Mouse (Mus musculus): ENCODE results near the gene Tmem86b.
"Not testable (repeated sequence)": the region's sequence is repeated elsewhere in the genome, so short reads cannot be mapped to it uniquely, and the experiment has no call there.

Tmem86b gene

DNA sequence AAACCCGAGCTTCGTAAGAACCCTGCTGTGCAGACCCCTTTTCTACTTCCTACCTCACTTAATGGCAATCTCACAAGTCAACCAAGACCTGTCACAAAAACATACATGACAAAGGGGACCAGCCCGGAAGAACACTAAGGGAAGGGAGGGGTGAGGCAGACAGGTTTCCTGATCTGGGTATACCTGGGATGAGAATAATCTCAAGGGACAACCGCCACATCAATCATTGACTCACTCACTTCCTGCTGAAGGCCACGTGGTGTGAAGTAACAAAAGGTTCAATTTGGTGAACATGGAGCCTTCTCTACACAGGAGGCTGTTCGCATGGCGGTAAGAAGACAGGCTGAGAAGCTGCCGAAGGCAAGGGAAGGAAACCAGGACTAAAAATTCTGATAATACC lies 20.4 kb upstream of the Tmem86b start:
- DNase-seq (ENCODE audit: low read depth in 1 of 2, low spot score in 2 of 2) = no peak

DNA sequence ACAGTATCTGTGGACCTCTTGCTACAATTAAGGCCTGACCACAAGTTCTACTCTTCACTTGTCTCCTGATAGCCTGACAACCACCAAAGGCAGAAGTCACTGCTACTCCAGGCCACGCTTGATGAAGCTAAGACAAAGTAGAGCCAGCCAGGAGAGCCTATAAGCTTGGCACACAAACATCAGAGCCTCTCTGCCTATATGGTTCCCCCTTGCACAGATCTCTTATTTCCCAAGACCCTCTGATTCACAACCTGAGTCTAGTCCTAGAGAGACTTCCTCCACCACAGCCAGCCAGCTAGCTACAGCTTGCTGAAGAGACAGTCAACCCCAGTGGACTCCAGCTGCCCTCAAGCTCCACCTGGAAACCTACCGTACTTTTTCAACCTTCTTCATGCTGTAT lies 16.8 kb upstream of the Tmem86b start:
- DNase-seq (ENCODE audit: low read depth in 1 of 2, low spot score in 2 of 2) = no peak

DNA sequence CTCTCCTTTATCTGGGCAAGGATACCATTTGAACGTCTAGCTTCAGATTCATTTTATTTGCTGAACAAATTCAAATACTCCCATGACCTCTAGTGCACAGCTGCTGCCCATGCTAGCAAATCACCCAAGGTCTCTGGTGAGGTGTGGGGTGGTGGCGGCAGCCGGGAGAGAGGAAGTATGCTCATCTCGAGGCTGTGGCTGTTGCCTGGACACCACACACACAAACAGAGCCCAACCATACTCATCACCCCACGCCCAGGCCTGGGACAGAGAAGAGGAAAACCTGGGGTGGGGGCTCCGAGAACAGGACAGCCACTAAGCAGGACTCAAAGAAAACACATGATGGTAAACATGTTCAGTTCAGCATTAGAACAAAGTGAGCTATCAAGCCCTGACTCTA lies 16.1 kb upstream of the Tmem86b start:
- peak; percentile 64 to 72 for DNase-seq (ENCODE audit: low read depth in 1 of 2, low spot score in 2 of 2)

DNA sequence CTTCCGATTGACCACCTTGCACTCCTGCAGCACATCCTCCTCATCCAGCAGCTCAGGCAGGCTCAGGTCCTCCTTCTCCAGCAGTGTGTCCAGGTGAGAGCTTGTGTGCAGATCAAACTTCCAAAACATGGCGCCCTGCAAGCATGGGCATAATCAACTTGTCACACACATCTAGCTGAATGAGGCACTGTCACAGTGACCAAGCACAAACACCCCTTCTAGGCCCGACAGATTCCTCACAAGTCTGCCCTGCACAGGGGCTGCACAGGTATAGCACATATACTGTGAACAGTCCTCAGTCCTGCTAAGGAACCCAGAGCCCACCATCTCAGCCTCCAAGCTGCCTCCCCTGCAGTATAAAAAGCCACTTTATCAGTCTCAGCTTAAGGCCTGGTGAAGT lies 15.6 kb upstream of the Tmem86b start:
- DNase-seq (ENCODE audit: low read depth in 1 of 2, low spot score in 2 of 2) = no peak

DNA sequence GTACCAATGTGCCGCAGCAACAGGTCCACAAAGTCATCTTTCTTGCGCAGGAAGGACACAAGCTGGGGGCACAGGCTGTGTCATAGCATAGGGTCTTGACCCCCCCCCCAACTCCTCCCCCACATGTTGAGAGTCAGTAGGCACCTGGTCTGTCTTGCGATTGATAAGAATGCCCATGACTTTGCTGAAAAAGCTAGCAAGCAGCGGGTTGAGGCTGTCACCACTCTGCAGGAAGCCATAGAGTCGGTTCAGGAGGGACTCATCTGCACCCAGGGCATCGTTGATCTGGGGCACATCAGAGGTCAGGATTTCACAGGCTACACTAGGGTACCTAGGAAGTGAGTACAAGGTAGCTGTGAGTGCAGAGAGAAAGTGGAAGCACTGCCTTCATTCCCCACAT lies 12.0 kb upstream of the Tmem86b start:
- DNase-seq (ENCODE audit: low read depth in 1 of 2, low spot score in 2 of 2) = no peak

DNA sequence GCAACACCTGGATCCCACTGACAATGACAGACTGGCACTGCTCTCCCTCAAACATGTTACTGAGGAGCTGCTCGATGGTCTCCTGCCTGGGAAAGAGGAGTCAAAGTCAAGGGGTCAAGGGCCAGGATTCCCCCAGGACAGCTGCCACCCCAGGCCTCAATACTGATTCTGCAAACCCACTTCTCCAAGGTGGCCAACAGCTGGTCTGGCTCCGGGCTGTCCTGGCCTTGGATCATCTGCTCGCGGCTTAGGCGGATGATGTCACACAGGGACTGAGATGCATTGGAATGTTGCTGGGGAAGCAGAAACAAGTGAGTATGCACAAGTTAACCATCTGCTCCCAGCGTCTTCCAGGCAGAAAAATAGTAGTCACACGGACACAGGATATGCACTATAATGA lies 10.7 kb upstream of the Tmem86b start:
- no peak for DNase-seq (ENCODE audit: low read depth in 1 of 2, low spot score in 2 of 2)

DNA sequence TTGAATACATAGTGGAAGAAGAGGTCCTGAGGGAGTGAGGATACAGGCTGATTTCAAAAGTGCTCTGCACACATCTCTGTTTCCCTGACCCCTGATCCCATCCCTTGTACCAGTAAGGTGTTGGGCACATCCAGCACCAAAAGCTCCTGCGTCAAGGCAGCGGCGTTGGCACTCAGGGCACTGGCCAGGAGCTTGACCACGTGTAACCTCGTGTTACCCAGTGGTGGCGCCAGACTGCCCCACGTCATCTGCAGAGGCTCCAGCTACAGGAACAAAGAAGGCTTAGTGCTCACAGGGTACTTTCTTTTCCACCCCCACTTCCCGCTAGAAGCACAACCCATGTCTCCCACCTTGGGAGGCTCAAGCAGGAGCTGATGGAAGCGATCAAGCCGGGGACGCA lies 9.9 kb upstream of the Tmem86b start:
- DNase-seq (ENCODE audit: low read depth in 1 of 2, low spot score in 2 of 2) = no peak

DNA sequence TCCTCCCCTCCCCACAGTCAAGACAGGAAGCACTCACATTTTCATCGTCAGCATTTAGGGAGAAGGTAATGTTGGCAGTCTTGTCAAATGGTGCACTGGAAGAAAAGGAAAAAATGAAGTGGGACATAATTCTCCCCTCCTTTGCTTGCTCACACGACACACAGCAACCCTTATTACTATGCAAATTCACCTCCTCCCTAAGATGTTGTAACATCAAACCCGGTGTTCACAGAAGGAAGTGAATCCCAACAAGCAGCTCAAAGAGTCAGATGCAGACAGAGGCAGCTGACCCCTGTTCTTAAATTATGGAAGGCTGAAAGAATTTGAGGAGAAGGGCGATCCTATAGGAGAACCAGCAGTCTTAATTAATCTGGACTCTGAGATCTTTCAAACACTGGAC lies 5.0 kb upstream of the Tmem86b start:
- DNase-seq (ENCODE audit: low read depth in 1 of 2, low spot score in 2 of 2) = no peak

DNA sequence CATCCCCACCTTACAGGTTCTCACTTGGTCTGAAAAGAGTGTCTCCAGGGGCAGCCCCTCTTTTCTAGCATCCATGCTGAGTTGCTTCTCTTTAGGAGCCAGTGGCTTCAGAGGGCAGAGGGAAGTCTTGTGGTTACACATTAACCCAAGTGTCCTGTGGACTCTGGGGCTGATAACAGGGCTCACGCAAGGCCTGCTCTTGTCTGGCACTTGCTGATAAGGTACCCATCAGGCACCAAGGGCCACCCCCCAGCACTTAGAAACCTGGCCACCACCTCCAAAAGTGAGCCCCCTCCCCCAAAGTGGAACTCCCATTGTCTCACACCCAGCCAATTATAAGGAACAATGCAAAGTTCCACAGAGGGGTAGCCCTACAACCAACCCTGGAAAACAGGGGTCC lies 1.0 kb downstream of the Tmem86b start:
- DNase-seq (ENCODE audit: low read depth in 1 of 2, low spot score in 2 of 2) = no peak

DNA sequence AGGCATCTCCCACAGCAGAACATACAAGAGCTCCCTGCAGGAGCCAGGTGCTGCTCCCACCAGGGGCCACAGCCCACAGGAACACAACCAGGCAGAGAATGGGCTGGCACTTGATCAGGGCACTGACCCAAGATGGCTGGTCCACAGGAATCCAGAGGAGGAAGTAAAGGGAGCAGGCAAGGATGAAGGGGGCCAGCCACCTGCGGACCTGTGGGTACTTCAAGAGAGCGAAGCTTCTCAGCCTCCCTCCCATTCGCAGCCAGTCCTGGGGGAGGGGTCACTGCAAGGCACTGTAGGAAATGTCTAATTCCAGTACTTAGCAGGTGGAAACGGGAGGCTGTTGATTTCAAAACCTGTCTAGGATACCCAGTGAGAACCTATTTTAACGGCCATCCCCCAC lies 1.6 kb downstream of the Tmem86b start:
- no peak for DNase-seq (ENCODE audit: low read depth in 1 of 2, low spot score in 2 of 2)

DNA sequence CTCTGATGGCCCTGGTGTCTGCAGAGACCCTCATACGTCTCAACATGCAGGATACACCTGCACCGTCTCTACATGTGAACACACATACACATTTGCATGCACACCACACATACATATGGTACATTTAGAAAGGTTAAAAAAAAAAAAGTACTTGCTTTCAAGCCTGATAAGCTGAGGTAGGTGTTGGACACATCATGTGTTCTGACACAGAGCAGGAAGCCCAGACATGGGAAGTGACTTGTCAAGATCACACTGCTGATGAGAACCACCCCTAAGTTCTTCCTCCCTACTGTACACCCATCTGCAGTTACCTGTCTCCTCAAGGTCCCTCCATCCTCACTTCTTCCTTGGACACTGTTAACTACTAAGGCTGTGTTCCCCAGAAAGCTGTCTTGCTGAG lies 5.3 kb downstream of the Tmem86b start:
- no peak for DNase-seq (ENCODE audit: low read depth in 1 of 2, low spot score in 2 of 2)

DNA sequence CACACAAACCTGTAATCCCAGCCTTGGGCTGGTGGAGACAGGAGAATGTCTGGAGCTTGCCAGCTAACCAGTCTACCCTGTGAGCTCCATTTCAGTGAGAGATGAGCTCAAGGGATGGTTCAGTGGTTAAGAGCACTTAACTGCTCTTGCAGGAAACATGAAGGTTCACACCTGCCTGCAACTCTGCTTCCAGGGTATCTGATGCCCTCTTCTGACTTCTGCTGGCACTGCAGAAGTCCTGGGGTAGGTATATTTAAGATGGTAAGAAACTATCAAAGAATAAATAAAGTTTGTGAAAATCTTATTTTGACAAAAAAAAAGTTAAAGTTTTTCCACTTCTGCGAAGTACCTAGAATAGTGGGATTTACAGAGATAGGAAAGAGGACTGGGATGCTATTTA lies 6.9 kb downstream of the Tmem86b start:
- DNase-seq (ENCODE audit: low read depth in 1 of 2, low spot score in 2 of 2) = no peak

DNA sequence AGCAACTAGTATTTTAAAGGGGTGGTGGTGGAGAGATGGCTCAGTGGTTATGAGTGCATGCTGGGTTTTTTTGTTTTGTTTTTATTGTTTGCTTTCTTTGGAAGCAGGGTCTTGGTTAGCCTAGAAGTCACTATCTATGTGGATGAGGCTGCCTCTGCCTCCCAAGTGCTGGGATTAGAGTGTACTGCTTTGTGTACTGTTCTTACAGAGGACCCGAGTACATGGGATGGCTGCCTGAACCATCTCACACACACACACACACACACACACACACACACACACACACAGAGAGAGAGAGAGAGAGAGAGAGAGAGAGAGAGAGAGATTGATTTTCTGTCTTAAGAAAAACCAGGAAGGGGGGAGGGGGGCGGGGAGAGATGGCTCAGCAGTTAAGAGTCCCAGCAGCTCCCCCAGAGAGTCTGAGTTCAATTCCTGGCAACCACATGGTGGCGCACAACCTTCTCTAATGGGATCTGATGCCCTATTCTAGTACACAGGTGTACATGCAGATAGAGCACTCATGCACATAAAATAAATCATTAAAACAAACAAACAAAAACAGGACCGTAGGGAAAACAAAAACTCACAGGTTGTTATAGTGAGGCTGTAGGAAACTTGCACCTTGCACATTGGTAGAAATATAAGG lies 7.6 kb downstream of the Tmem86b start:
- DNase-seq (ENCODE audit: low read depth in 1 of 2, low spot score in 2 of 2) = no peak

DNA sequence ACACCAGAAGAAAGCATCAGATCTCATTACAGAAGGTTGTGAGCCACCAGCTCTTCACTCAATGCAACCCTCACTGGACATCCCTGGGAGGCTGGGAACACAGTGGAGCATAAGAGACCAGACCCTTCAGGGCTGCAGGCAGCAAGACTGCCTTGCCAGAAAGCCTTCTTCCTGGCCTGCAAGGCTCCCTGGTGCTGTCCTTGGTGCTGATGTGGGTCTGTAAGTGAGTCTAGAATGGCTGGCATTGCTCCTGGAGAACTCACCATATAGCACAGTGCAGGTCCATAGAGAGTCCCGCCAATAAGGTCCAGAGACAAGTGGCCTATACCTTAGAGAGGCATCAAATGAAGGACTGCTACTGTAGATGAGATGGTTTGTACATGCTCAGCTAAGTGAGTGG lies 11.2 kb downstream of the Tmem86b start:
- peak in 1 of 2 experiments; percentile 13 for DNase-seq (ENCODE audit: low read depth in 1 of 2, low spot score in 2 of 2)

DNA sequence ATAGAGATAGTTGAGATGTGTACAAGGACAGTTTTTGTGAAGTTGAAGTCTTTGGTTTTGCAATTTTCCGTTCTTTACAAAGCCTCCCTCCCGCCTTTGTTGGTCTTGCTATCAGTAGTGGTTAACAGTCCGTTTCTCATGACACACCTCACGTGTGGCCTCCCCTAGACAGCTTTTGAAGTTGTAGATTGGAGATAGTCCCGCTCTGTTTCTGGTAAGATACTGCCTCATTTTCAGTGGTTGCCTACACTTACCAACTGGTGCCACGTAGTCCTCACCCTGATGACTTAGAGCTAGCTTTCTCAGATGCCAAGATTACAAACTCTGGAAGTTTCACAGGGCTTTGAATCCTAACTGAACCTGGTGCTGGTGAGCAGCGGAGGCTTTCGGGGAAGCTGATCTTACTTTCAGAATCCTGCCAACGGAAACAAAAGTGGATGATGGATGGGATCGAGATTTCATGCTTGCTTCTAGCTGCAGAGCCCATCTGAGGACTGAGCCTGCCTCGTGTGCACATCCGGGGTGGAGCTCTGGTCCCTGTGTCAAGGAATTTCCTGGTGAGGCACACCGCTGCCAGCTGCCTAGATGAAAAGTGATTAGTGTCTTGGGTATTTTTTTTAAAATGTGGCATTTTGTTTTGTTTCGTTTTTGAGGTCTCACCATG lies 17.4 kb downstream of the Tmem86b start:
- no peak for DNase-seq (ENCODE audit: low read depth in 1 of 2, low spot score in 2 of 2)

DNA sequence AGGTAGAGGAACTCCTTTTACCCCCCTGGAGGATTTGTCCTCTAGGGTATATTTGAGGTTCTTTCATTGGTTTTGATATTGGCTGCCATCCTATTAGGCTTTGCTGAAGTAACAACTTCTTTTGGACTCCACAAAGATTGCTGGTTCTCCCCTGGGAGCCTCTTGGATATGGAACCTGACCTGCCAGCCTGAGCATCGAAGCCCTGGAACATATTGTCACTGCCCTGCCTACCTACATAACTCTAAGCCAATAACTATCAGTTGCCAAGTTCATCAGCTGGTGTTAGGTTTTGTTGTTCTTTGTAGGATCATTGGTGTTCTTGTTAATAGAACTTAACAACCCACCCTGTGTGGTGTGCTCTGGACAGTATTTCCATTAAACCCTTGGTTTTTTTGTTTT lies 18.3 kb downstream of the Tmem86b start:
- DNase-seq (ENCODE audit: low read depth in 1 of 2, low spot score in 2 of 2) = no peak

DNA sequence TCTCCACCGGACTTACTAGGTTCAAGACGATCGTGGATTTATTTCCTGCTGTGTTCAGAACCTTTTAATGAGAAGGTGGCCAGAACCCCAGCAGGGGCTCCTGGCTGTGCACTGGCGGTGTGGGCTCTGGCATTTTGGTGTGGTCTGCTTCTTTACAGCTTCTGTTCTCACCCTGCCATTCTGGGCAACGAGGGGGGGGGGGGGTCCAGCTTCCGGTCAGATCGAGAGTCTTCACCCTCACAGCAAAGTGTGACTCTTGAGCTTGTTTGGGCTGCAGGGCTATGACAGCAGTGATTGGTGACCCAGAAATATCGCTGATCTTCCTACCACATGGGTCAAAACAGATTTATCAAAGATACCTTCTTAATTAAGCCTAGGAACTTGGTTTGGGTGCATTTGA lies 18.8 kb downstream of the Tmem86b start:
- DNase-seq (ENCODE audit: low read depth in 1 of 2, low spot score in 2 of 2) = no peak

DNA sequence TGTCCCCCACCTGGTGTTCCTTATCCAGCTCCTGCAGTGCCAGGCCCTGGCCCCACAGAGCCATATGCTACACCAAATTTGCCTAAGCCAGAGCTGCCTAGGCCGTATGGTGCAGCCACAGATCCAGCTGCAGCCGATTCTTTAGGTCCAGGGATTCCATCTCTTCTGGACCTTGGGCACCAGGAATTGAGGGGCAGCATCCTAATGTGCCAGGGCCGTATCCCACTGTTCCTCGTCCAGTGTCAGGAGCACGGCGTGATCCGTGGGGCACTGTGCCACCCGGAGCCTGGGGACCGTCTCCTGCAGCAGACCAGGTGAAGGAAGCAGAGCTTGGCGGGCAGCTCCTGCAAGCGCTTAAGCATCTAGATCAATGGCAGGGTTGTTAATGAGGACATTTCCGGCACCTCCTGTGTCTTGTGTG lies 19.3 kb downstream of the Tmem86b start:
- no peak for DNase-seq (ENCODE audit: low read depth in 1 of 2, low spot score in 2 of 2)

DNA sequence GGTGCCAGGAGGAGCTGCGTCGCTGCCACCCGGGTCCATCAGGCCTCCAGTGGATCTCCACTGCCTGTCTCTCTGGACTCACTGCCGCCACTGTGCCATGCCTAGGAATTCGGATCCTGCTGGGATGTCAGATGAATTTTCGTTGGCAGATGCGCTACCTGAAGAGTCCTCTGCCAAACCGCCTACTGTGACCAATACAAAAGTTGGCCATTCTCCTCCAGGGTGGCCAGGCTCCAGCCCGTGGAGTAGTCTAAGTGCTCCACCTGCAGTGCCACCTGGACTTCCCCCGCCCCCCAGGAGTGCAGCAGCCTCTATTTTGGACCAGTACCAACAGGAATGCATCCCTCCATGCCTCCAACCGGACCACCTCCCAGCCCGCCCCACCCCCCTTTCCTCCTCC lies 19.7 kb downstream of the Tmem86b start:
- no peak for DNase-seq (ENCODE audit: low read depth in 1 of 2, low spot score in 2 of 2)

DNA sequence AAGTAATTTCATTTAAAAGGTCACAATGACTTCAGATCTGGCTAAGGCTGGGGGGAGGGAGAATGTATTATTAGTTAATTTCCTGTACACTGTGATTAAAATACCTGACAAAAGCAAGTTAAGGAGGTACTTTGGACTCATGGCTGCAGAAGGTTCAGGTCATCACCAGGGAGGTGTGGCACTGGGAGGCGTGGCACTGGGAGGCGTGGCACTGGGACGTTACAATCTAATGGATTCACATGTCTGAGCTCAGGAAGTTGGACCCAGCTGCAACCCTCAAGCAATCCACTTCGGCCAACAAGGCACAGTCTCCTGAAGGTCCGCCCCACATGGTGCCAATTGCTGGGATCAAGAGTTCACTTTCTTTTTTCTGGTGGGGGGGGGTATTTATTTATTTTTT lies 23.2 kb downstream of the Tmem86b start:
- no peak for DNase-seq (ENCODE audit: low read depth in 1 of 2, low spot score in 2 of 2)

DNA sequence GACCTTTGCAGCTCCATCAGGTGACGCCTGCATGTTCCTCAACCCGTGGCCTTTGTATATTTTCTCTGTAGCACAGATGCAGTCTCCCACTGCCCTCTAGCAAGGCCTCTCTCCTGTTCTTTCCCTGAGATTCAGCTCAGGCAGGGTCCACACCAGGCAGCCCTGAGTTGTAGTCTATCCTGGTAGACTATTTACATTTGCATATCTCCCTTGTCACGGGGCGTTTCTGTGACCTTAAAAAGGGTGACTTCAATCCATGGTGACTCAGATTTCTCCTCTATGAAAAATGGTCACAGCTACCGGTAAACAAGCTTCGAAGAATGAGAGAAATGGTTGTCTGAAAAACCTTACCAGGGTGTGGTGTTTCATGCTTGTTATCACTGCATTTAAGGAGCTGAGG lies 27.3 kb downstream of the Tmem86b start, which contains the start of gene Ptprh:
Ptprh (minus strand) TSS at position 169 of the 400 bp plus-strand sequence.
- no peak for DNase-seq (ENCODE audit: low read depth in 1 of 2, low spot score in 2 of 2)

DNA sequence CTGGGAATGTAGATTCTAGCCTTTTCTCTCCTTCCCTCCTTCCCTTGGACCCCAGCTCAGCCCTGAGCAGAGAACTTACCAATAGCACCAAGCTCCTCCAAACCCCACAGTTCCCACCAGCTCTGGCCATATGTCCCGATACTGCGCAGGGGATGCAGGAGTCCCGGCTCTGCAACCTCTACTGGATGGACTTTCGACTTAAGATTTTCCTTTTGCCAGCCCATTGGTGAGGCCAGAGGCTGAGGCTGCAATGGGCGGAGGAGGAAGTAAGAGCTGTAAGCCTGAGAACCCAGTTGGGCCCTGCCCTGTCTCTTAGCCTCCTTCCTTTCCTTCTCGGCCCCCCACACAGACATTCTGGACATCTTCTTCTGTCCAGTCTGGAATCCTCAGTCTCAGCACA lies 28.3 kb downstream of the Tmem86b start:
- no peak for DNase-seq (ENCODE audit: low read depth in 1 of 2, low spot score in 2 of 2)

DNA sequence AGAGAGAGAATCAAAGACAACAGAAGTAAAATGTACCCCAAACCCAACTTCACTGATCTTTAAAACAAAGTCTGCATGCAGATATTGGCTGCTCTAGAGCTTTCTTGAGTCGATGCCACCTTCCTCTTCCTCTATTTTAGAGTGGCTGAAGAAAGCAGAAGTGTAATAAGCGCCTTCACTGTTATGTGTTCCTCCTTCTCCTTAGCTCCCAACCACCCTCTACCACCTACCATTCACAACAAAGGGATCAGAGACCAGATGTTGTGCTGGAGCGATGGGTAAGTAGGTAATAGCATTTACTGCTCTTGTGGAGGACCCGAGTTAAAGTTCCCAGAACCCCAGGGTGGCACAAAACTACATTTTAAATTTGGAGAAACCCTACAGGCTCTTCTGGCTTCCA lies 34.2 kb downstream of the Tmem86b start:
- DNase-seq (ENCODE audit: low read depth in 1 of 2, low spot score in 2 of 2) = not testable (repeated sequence)
